Mouse (Mus musculus) G1E (cell line): ENCODE results near the gene Gm3625. TPM values are rescaled to one million over a fixed set of nuclear protein-coding genes. Genes with fewer than 3 reads are reported as not detected.

Experiments
- ATAC-seq: 2 replicates; pipeline ENCODE4 v1.8.0; 2016; ENCODE audit warnings: mild to moderate bottlenecking; ENCODE audit not compliant: insufficient number of reproducible peaks, poor library complexity, low FRiP score, severe bottlenecking; ENCODE audit errors: extremely low read depth
- DNase-seq: peaks from one replicate; pipeline ENCODE4 v3.0.0; 2012; ENCODE audit warnings: low spot score
- H3K27me3 ChIP-seq: 2 replicates; pipeline ENCODE4 v1.6.1; 2012; ENCODE audit warnings: mild to moderate bottlenecking, low read length, inconsistent platforms; ENCODE audit not compliant: insufficient read depth
- H3K36me3 ChIP-seq: replicated peaks from 2 replicates; pipeline ENCODE3; 2012; ENCODE audit warnings: mild to moderate bottlenecking, inconsistent platforms
- H3K4me1 ChIP-seq: 2 replicates; pipeline ENCODE4 v1.6.1; 2012; ENCODE audit warnings: low read depth, low read length, inconsistent platforms, mixed read lengths; ENCODE audit not compliant: insufficient read depth
- H3K4me3 ChIP-seq: 2 replicates; pipeline ENCODE4 v1.5.1; 2012; ENCODE audit warnings: low read depth, mild to moderate bottlenecking, inconsistent platforms, low read length, moderate library complexity, mixed read lengths
- H3K9me3 ChIP-seq: replicated peaks from 2 replicates; pipeline ENCODE4 v1.6.1; 2012; ENCODE audit warnings: inconsistent platforms
- CTCF ChIP-seq: IDR thresholded peaks from 2 replicates; pipeline ENCODE4 v1.5.1; 2012; ENCODE audit warnings: low read depth, low read length, inconsistent platforms, mixed read lengths
- GATA1 ChIP-seq: IDR thresholded peaks from 2 replicates; pipeline ENCODE4 v1.6.1; 2012; ENCODE audit warnings: borderline replicate concordance, low read length, inconsistent platforms, mixed read lengths
- GATA2 ChIP-seq: IDR thresholded peaks from 2 replicates; pipeline ENCODE4 v1.6.1; 2012; ENCODE audit warnings: low read depth, low read length, inconsistent platforms, borderline replicate concordance
- POLR2AphosphoS5 ChIP-seq: IDR thresholded peaks from 2 replicates; pipeline ENCODE4 v1.6.1; 2012; ENCODE audit warnings: low read depth, low read length, inconsistent platforms; ENCODE audit not compliant: insufficient replicate concordance
- TAL1 ChIP-seq: conservative IDR thresholded peaks from 2 replicates; pipeline ENCODE4 v1.6.1; 2012; ENCODE audit warnings: low read depth, low read length, inconsistent platforms, mixed read lengths
- polyA plus RNA-seq: library from polyadenylated mRNA; stranded (reverse); fragments of >175 nt; gene quantifications from 2 replicates; pipeline ENCODE4 v1.2.3, GENCODE M21; 2012
- total RNA-seq, 2 experiments: library from RNA; stranded (forward) in 1 of 2; stranded (reverse) in 1 of 2; fragments of 200-1000 nt in 1 of 2; fragments of >200 nt in 1 of 2; fragmentation: Nextera tagmentation in 1 of 2; gene quantifications; 2 replicates each; pipeline ENCODE4 v1.2.3; 2014 to 2017

Gene Gm3625
- total RNA-seq (2014; fragmentation: Nextera tagmentation) = 89.8 TPM in 1 of 2 replicates, not detected in the other
- total RNA-seq (2017) = not detected in 2 replicates
- not detected in 2 replicates for polyA plus RNA-seq

DNA sequence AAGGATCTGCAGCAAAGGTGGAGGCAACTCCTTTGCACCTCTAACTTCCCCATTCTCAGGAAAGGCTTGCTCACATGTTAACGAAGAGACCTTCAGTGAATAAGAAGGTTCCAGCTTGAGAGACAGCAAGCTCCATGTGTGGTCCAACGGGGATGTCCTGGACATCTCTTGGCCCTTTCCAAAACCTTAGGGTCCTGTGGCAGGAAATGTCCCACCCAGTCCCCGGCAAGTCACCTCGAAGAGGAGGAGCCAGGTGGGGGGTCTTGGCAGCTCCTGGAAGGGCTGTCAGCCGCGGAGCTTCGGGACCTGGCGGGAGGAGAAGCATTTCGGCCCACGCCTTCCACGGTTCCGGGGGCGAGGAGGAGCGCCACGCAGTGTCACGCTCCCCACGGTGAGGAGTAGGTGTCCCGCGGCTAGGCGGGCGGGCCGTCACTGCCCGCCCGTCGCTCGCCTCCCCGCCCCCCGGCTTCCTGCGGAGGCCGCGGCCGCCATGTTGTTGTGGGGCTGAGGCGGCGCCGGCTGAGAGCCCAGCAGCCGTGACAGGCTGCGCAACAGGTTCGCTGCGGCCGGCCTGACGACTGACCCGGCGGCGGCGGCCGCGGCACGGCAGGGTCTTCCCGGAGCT is at the start of gene Gm3625, which contains the start of gene Itsn2:
Gm3625 (minus strand) TSS at position 387 of the 625 bp plus-strand sequence.
Itsn2 (plus strand) TSS at position 98 of the 625 bp plus-strand sequence.
- no peaks in the 10 kb centered on the region for H3K9me3 ChIP-seq
- ATAC-seq (no peak; the same call in 1 of the 2 replicates), DNase-seq (peak; percentile 65)
- H3K36me3 ChIP-seq = peaks cover 8% of the 10 kb centered on the region
- no peaks in the 10 kb centered on the region for H3K27me3 ChIP-seq
- peaks cover 40% of the 10 kb centered on the region for H3K4me1 ChIP-seq
- TF ChIP-seq GATA2 (no peak), TAL1 (no peak), POLR2AphosphoS5 (no peak)
- peak within 1 kb of the TSS; percentile 96 for H3K4me3 ChIP-seq

DNA sequence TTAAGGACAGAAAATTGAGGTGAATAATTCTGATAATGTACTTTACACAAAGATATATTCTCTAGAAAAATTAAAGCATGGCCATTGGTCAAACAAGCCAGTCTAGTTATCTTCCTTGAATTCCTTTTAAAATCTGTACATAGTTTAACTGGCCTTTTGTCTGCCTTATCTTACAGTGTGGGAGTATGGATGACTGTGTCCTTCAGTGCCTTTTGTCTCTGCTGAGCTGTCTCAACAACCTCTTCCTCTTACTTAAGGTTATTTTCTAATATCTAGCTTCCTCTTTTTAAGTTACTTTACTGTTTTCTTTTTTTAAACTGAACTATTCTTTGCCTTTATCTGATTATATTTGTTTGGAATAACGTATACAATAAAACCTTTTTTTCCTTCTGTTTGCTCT is 48.0 kb upstream of the Gm3625 start:
- no peak for DNase-seq
- ATAC-seq = peak; percentile 57
- H3K4me1 ChIP-seq = peaks cover 3% of the 10 kb centered on the region; the same call in 1 of the 2 replicates
- H3K27me3 ChIP-seq = no peaks in the 10 kb centered on the region
- TF ChIP-seq CTCF (no peak), TAL1 (no peak), POLR2AphosphoS5 (no peak), GATA2 (no peak), GATA1 (no peak)
- peaks cover 75% of the 10 kb centered on the region for H3K36me3 ChIP-seq
- H3K9me3 ChIP-seq = no peaks in the 10 kb centered on the region
- no peak overlapping the region for H3K4me3 ChIP-seq

DNA sequence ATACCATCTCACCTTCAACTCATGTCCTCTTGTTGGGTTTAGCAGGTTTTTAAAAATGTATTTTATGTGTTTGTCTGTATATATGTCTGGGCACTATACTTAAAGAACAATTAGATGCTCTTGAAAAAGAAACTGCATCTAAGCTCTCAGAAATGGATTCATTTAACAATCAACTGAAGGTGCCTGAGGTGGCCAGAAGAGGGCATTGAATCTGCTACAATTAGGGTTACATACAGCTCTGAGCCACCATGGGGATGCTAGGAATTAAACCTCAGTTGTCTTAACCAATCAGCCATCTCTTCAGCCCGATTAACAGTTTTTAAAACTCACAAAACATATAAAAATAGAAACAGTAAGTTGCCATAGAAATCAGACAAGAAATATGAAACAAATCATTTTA is 45.7 kb upstream of the Gm3625 start:
- no peak for TF ChIP-seq POLR2AphosphoS5
- TF ChIP-seq GATA2 = no peak
- no peak for TF ChIP-seq CTCF
- TF ChIP-seq TAL1 = no peak
- no peak for TF ChIP-seq GATA1
- DNase-seq (no peak), ATAC-seq (no peak)
- H3K27me3 ChIP-seq = no peaks in the 10 kb centered on the region
- H3K4me3 ChIP-seq = no peak overlapping the region
- H3K9me3 ChIP-seq = no peaks in the 10 kb centered on the region
- H3K36me3 ChIP-seq = peaks cover 80% of the 10 kb centered on the region
- H3K4me1 ChIP-seq = peaks cover 3% of the 10 kb centered on the region; the same call in 1 of the 2 replicates

DNA sequence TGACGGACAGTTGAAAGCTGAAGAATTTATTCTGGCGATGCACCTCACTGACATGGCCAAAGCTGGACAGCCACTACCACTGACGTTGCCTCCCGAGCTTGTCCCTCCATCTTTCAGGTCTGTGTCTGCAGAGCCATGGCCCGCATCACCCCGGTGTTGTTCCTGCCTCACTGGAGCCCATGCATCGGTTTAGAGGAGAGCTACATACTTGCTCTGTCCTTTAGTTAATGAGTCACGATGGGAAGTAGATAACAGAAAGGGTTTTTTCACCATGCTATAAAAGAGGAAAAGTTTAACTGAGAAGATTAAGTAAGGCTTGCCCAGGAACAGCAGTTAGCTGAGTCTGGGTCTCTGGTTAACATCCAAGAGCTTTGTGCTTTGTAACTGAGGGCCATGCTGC is 40.2 kb upstream of the Gm3625 start:
- no peak overlapping the region for H3K4me3 ChIP-seq
- H3K9me3 ChIP-seq = no peaks in the 10 kb centered on the region
- ATAC-seq (no peak), DNase-seq (no peak)
- H3K27me3 ChIP-seq = no peaks in the 10 kb centered on the region
- no peak for TF ChIP-seq CTCF
- TF ChIP-seq GATA1 = no peak
- no peaks in the 10 kb centered on the region for H3K4me1 ChIP-seq
- H3K36me3 ChIP-seq = peaks cover 85% of the 10 kb centered on the region

DNA sequence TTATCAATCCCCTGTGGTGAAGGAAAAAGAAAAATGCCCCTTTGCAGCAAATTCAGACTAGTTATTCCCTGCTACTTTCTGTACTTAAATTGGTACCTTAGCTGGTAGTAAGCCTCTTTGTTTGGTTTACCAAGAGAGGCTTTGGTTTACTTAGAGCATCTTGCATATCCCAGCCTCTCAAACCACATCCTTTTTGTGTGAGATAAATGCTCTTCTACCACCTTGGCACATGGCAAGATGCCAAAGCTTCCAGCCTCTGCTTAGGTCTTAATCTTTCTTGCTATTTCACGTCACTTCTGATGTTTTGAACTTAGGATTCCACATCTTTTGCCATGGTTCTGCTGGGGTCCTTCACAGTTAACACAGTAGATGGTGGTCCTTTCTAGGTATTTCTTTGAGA is 31.5 kb upstream of the Gm3625 start:
- no peak for DNase-seq
- Histone ChIP-seq H3K4me1 (peaks cover 7% of the 10 kb centered on the region; the same call in 1 of the 2 replicates), H3K4me3 (no peak overlapping the region), H3K36me3 (peaks cover 30% of the 10 kb centered on the region), H3K27me3 (no peaks in the 10 kb centered on the region), H3K9me3 (no peaks in the 10 kb centered on the region)
- TF ChIP-seq GATA2 = no peak
- TF ChIP-seq CTCF = no peak
- no peak for TF ChIP-seq POLR2AphosphoS5
- TF ChIP-seq GATA1 = no peak
- TF ChIP-seq TAL1 = no peak
- no peak for ATAC-seq

DNA sequence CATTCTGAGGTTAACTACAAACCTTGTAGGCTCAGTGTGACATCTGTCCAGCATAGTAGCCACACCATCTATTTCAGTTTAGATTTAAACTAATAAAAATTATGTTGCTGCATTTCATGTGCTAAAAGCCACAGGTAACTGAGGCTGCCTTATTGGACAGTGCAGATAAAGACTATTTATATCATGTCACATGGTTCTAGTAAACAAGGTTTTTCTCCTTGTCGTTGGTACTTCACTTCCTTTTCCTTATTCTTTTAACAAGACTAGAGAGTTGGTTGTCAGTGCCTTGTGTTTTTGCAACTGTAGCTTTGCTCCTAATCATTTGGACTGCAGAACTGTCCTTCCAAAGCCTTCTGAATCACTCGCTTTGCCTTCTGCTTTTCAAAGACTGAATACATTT is 22.0 kb upstream of the Gm3625 start:
- DNase-seq (no peak), ATAC-seq (peak; percentile 15; the same call in 1 of the 2 replicates)
- Histone ChIP-seq H3K9me3 (no peaks in the 10 kb centered on the region), H3K27me3 (no peaks in the 10 kb centered on the region), H3K4me1 (peaks cover 6% of the 10 kb centered on the region; the same call in 1 of the 2 replicates), H3K36me3 (peaks cover 13% of the 10 kb centered on the region), H3K4me3 (no peak overlapping the region)
- TF ChIP-seq POLR2AphosphoS5 (no peak), CTCF (no peak), TAL1 (no peak), GATA2 (no peak), GATA1 (no peak)
